Mouse (Mus musculus): ENCODE data around the gene 4931406P16Rik. TPM values are rescaled to one million over a fixed set of nuclear protein-coding genes. Genes with fewer than 3 reads are reported as not detected.

The 4931406P16Rik gene
- total RNA-seq, 2 experiments from 2014 or later: 36.6 to 51.9 TPM

DNA sequence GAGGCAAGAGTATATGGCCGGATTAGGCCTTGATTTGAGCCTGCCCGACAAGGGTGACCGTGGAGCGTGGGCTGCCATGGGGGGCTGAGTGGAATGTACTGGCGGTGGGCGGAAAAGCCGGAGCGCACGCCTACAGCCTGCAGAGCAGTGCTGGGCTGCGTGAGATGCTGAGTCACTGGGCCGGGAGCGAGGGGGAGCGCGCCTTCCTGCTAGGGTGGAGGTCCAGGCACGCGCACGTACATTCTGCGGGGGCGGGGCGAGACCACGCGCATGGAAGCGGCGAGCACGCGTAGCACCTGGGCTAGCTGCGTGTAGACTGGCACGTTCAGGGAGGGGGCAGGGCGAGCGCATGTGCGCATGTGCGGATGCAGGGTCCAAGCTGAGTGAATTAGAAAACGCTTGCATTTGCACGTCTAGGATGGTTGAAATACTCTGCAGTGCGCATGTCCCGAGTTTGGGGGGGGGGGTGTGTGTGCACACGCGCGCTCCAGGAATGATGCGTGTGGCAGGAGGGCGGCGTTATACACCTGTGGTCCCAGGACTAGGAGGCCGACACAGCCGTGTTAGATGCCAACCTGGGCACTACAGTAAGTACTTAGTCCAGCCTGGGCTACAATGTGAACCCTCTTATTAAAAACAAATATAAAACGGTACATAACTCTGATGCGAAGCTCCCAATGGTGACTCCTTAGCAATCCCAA is 79.3 kb downstream of the 4931406P16Rik start:
- peak; percentile 99 for DNase-seq
- peak overlapping the region; percentile 98 for H3K27ac ChIP-seq
- intact Hi-C loops (cut with DNase I): no loop called here
- TF ChIP-seq CTCF (IDR thresholded peaks at IDR 0.05): no peak
- H3K4me3 ChIP-seq: peak overlapping the region; percentile 66

- no peak for TF ChIP-seq CTCF (IDR thresholded peaks at IDR 0.05)
- intact Hi-C loops (cut with DNase I): no loop called here
- peak overlapping the region; percentile 98 for H3K27ac ChIP-seq
- DNase-seq: no peak
- peak overlapping the region; percentile 66 for H3K4me3 ChIP-seq
These were observed 80.3 kb downstream of the 4931406P16Rik start for GRCm38 (mm10) chr7:34232785-34233725.

- H3K27ac ChIP-seq: peak within 1 kb of the TSS; percentile 99
- H3K4me3 ChIP-seq: peak within 1 kb of the TSS; percentile 92
- peak; percentile 92 for DNase-seq
- intact Hi-C loops (cut with DNase I): no loop called here
- TF ChIP-seq CTCF (IDR thresholded peaks at IDR 0.05): peak; percentile 46
These were observed 83.2 kb downstream of the 4931406P16Rik start, which contains the start of gene Gpi1 for GRCm38 (mm10) chr7:34230116-34230515. Gene Gpi1 (minus strand): TSS chr7:34230336.

DNA sequence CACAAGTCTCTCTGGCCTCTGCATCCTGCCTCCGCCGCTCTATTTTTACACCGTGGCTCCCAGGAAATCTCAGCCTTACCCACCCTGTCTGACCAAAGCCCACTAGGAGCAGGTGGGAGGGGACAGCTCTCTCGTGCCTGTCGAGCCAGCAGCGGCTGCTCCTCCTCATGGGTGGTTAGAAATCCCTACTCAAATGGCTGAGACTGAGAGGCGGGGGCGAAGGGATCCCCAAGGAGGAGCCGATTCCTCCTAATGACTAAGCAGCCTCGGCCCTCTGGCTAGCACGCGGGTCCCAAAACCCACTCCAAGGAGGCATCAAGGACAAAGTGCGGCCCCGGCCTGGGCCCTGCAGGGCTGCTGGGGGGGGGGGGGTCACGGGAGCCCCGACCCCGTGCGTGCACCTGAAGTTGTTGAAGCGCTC is 83.7 kb downstream of the 4931406P16Rik start:
- peak overlapping the region; percentile 99 for H3K27ac ChIP-seq
- intact Hi-C loops (cut with DNase I): loop anchor here (2.0 kb wide), 1 partner anchor 33 kb away; the partner anchor contains the start of gene Pdcd2l
- TF ChIP-seq CTCF (IDR thresholded peaks at IDR 0.05): no peak
- peak overlapping the region; percentile 92 for H3K4me3 ChIP-seq
- peak; percentile 71 for DNase-seq

GRCm38 (mm10) chr7:34229153-34229552 is 84.2 kb downstream of the 4931406P16Rik start:
- peak overlapping the region; percentile 99 for H3K27ac ChIP-seq
- DNase-seq: peak; percentile 26
- TF ChIP-seq CTCF (IDR thresholded peaks at IDR 0.05): no peak
- intact Hi-C loops (cut with DNase I): loop anchor here (2.0 kb wide), 1 partner anchor 32 kb away; the partner anchor contains the start of gene Pdcd2l
- H3K4me3 ChIP-seq: peak overlapping the region; percentile 92

GRCm38 (mm10) chr7:34228641-34229040 is 84.7 kb downstream of the 4931406P16Rik start:
- DNase-seq: peak; percentile 76
- no peak for TF ChIP-seq CTCF (IDR thresholded peaks at IDR 0.05)
- H3K4me3 ChIP-seq: peak overlapping the region; percentile 92
- intact Hi-C loops (cut with DNase I): loop anchor here (2.0 kb wide), 1 partner anchor 32 kb away; the partner anchor contains the start of gene Pdcd2l
- peak overlapping the region; percentile 99 for H3K27ac ChIP-seq

GRCm38 (mm10) chr7:34226846-34227245 is 86.5 kb downstream of the 4931406P16Rik start:
- peak; percentile 36 for TF ChIP-seq CTCF (IDR thresholded peaks at IDR 0.05)
- intact Hi-C loops (cut with DNase I): no loop called here
- Histone ChIP-seq H3K27ac (peak overlapping the region; percentile 99), H3K4me3 (peak overlapping the region; percentile 92)
- DNase-seq: no peak

DNA sequence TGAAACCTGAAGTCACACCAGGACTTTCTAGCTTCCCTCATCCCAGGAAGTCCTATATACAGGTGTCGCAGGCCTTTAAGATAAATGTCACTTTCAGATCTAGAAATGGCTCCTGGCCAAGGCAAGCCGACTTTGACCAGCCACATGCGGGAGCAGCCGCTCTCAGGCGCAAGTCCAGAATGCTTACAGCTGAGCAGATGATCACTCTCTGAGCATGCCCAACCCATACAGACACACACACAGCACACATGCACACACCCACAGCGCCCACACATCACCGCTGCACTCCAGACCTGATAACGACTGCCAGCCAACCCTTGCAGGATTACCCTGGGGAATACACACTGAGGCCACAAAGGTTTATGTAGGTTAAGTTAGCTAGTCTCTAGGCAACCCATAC is 87.3 kb downstream of the 4931406P16Rik start:
- intact Hi-C loops (cut with DNase I): no loop called here
- TF ChIP-seq CTCF (IDR thresholded peaks at IDR 0.05): no peak
- Histone ChIP-seq H3K4me3 (peak overlapping the region; percentile 92), H3K27ac (peak overlapping the region; percentile 99)
- DNase-seq: peak; percentile 72

DNA sequence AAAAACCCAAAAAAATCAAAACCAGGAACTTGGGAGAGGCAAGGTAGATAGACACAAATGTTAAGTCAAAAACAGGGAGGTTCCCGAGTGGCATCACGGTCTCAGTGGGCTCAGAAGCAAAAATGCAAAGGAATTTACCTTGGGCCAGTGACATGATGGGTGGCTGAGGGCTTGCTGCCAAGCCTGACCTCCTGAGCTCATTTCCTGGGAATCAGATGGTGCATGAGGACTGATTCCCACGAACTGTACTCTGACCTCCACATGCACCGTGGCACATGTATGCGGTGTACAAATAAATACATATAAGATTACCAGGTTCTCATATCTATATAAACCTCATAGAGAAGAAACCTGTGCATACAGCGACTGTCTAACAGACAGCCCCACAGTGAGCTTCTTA is 89.0 kb downstream of the 4931406P16Rik start:
- no peak for TF ChIP-seq CTCF (IDR thresholded peaks at IDR 0.05)
- Histone ChIP-seq H3K4me3 (peak overlapping the region; percentile 26; the same call in 1 of the 2 replicates), H3K27ac (peak overlapping the region; percentile 99)
- no peak for DNase-seq
- intact Hi-C loops (cut with DNase I): no loop called here

- Histone ChIP-seq H3K27ac (peak overlapping the region; percentile 99), H3K4me3 (peak overlapping the region; percentile 2; the same call in 1 of the 2 replicates)
- TF ChIP-seq CTCF (IDR thresholded peaks at IDR 0.05): peak; percentile 9; the same call in 1 of the 2 replicates
- DNase-seq: no peak
- intact Hi-C loops (cut with DNase I): no loop called here
These were observed 91.0 kb downstream of the 4931406P16Rik start for GRCm38 (mm10) chr7:34222340-34222739.

GRCm38 (mm10) chr7:34221594-34222250 is 91.6 kb downstream of the 4931406P16Rik start:
- no peak for DNase-seq
- no peak for TF ChIP-seq CTCF (IDR thresholded peaks at IDR 0.05)
- Histone ChIP-seq H3K27ac (peak overlapping the region; percentile 99), H3K4me3 (peak overlapping the region; percentile 2; the same call in 1 of the 2 replicates)
- intact Hi-C loops (cut with DNase I): no loop called here

- no peak for TF ChIP-seq CTCF (IDR thresholded peaks at IDR 0.05)
- no peak for DNase-seq
- intact Hi-C loops (cut with DNase I): loop anchor here (10.0 kb wide), 1 partner anchor 426 kb away; no protein-coding TSS in a partner anchor
- Histone ChIP-seq H3K27ac (peak overlapping the region; percentile 91), H3K4me3 (no peak overlapping the region)
These were observed 94.9 kb downstream of the 4931406P16Rik start for GRCm38 (mm10) chr7:34218496-34218895.
